Mouse (Mus musculus): ENCODE measurements at regions not wholly inside any gene's neighbourhood (a gene's known extent, or its start where the extent isn't known, plus 50 kb on each side); places are given as distances from the start of the nearest gene placed in this dataset.
A peak's percentile ranks its signal among the peaks of the same experiment; 100 is the strongest.

GRCm38 (mm10) chr12:59970775-59971174, 751.2 kb upstream of the Fbxo33 start:
- Histone ChIP-seq H3K4me3 (replicated peaks; ENCODE audit: low read length) (no peak overlapping the region), H3K27me3 (replicated peaks; ENCODE audit: control insufficient read depth, insufficient read depth, low read length) (no peaks in the 10 kb centered on the region), H3K9ac (replicated peaks; ENCODE audit: low read depth, low read length) (no peak overlapping the region), H3K27ac (ENCODE audit: low read length) (no peak overlapping the region), H3K4me2 (ENCODE audit: low read length) (no peak overlapping the region), H3K4me1 (replicated peaks; ENCODE audit: control insufficient read depth, insufficient read depth, low read length) (no peaks in the 10 kb centered on the region), H3K36me3 (ENCODE audit: control insufficient read depth, insufficient read depth) (no peaks in the 10 kb centered on the region), H3K9me3 (ENCODE audit: control insufficient read depth, low read length) (no peaks in the 10 kb centered on the region)
- no peak for ATAC-seq
- 64% methylated on average over 2 of the region's 2 CpGs for WGBS

- no peak overlapping the region for H3K9ac ChIP-seq (replicated peaks; ENCODE audit: low read depth, low read length)
- 58% methylated on average over 2 of the region's 2 CpGs for WGBS
These were observed 750.4 kb upstream of the Fbxo33 start for GRCm38 (mm10) chr12:59969948-59970347.

GRCm38 (mm10) chr12:59967241-59967640, 747.7 kb upstream of the Fbxo33 start:
- no peak overlapping the region for H3K9ac ChIP-seq (replicated peaks; ENCODE audit: low read depth, low read length)
- no peak overlapping the region for H3K27ac ChIP-seq (ENCODE audit: low read length)
- no peaks in the 10 kb centered on the region for H3K4me1 ChIP-seq (replicated peaks; ENCODE audit: control insufficient read depth, insufficient read depth, low read length)
- H3K4me2 ChIP-seq (ENCODE audit: low read length), result no peak overlapping the region
- WGBS, result 85% methylated on average over 5 of the region's 5 CpGs
- no peak overlapping the region for H3K4me3 ChIP-seq (replicated peaks; ENCODE audit: low read length)
- H3K27me3 ChIP-seq (replicated peaks; ENCODE audit: control insufficient read depth, insufficient read depth, low read length), result no peaks in the 10 kb centered on the region
- H3K36me3 ChIP-seq (ENCODE audit: control insufficient read depth, insufficient read depth), result no peaks in the 10 kb centered on the region
- ATAC-seq, result no peak
- H3K9me3 ChIP-seq (ENCODE audit: control insufficient read depth, low read length), result no peaks in the 10 kb centered on the region

More at GRCm38 (mm10) chr12:59969948-59970347, 750.4 kb upstream of the Fbxo33 start:
- Histone ChIP-seq H3K27me3 (replicated peaks; ENCODE audit: control insufficient read depth, insufficient read depth, low read length) (no peaks in the 10 kb centered on the region), H3K4me3 (replicated peaks; ENCODE audit: low read length) (no peak overlapping the region), H3K4me2 (ENCODE audit: low read length) (no peak overlapping the region), H3K27ac (ENCODE audit: low read length) (no peak overlapping the region), H3K4me1 (replicated peaks; ENCODE audit: control insufficient read depth, insufficient read depth, low read length) (no peaks in the 10 kb centered on the region), H3K9me3 (ENCODE audit: control insufficient read depth, low read length) (no peaks in the 10 kb centered on the region), H3K36me3 (ENCODE audit: control insufficient read depth, insufficient read depth) (no peaks in the 10 kb centered on the region)
- ATAC-seq, result no peak

GRCm38 (mm10) chr12:59961139-59961538, 741.6 kb upstream of the Fbxo33 start:
- Histone ChIP-seq H3K4me2 (ENCODE audit: low read length) (no peak overlapping the region), H3K36me3 (ENCODE audit: control insufficient read depth, insufficient read depth) (no peaks in the 10 kb centered on the region), H3K4me1 (replicated peaks; ENCODE audit: control insufficient read depth, insufficient read depth, low read length) (no peaks in the 10 kb centered on the region), H3K9ac (replicated peaks; ENCODE audit: low read depth, low read length) (no peak overlapping the region), H3K27ac (ENCODE audit: low read length) (no peak overlapping the region), H3K9me3 (ENCODE audit: control insufficient read depth, low read length) (no peaks in the 10 kb centered on the region), H3K4me3 (replicated peaks; ENCODE audit: low read length) (no peak overlapping the region), H3K27me3 (replicated peaks; ENCODE audit: control insufficient read depth, insufficient read depth, low read length) (no peaks in the 10 kb centered on the region)
- 56% methylated on average over 6 of the region's 6 CpGs for WGBS
- ATAC-seq, result no peak

GRCm38 (mm10) chr12:59932471-59932870, 712.9 kb upstream of the Fbxo33 start:
- Histone ChIP-seq H3K36me3 (ENCODE audit: control insufficient read depth, insufficient read depth) (no peaks in the 10 kb centered on the region), H3K4me3 (replicated peaks; ENCODE audit: low read length) (no peak overlapping the region), H3K9me3 (ENCODE audit: control insufficient read depth, low read length) (no peaks in the 10 kb centered on the region), H3K4me1 (replicated peaks; ENCODE audit: control insufficient read depth, insufficient read depth, low read length) (no peaks in the 10 kb centered on the region; the same call in 1 of the 2 replicates), H3K27ac (ENCODE audit: low read length) (no peak overlapping the region), H3K4me2 (ENCODE audit: low read length) (no peak overlapping the region), H3K9ac (replicated peaks; ENCODE audit: low read depth, low read length) (no peak overlapping the region), H3K27me3 (replicated peaks; ENCODE audit: control insufficient read depth, insufficient read depth, low read length) (no peaks in the 10 kb centered on the region)
- 0 out of 2 replicates have a peak, but pooled peaks have one; percentile 31 for ATAC-seq
- WGBS, result 82% methylated on average over 2 of the region's 2 CpGs

GRCm38 (mm10) chr12:59925071-59925470, 705.5 kb upstream of the Fbxo33 start:
- Histone ChIP-seq H3K4me2 (ENCODE audit: low read length) (no peak overlapping the region), H3K4me1 (replicated peaks; ENCODE audit: control insufficient read depth, insufficient read depth, low read length) (no peaks in the 10 kb centered on the region), H3K27me3 (replicated peaks; ENCODE audit: control insufficient read depth, insufficient read depth, low read length) (no peaks in the 10 kb centered on the region), H3K27ac (ENCODE audit: low read length) (no peak overlapping the region), H3K36me3 (ENCODE audit: control insufficient read depth, insufficient read depth) (no peaks in the 10 kb centered on the region), H3K9me3 (ENCODE audit: control insufficient read depth, low read length) (no peaks in the 10 kb centered on the region), H3K9ac (replicated peaks; ENCODE audit: low read depth, low read length) (no peak overlapping the region), H3K4me3 (replicated peaks; ENCODE audit: low read length) (no peak overlapping the region)
- no peak for ATAC-seq
- 83% methylated on average over 3 of the region's 3 CpGs for WGBS

GRCm38 (mm10) chr12:59898931-59899330, 679.4 kb upstream of the Fbxo33 start:
- no peak for ATAC-seq
- H3K36me3 ChIP-seq (ENCODE audit: control insufficient read depth, insufficient read depth), result no peaks in the 10 kb centered on the region
- no peak overlapping the region for H3K4me2 ChIP-seq (ENCODE audit: low read length)
- no peak overlapping the region for H3K4me3 ChIP-seq (replicated peaks; ENCODE audit: low read length)
- H3K27ac ChIP-seq (ENCODE audit: low read length), result no peak overlapping the region
- H3K9ac ChIP-seq (replicated peaks; ENCODE audit: low read depth, low read length), result no peak overlapping the region
- no peaks in the 10 kb centered on the region for H3K9me3 ChIP-seq (ENCODE audit: control insufficient read depth, low read length)
- H3K4me1 ChIP-seq (replicated peaks; ENCODE audit: control insufficient read depth, insufficient read depth, low read length), result no peaks in the 10 kb centered on the region
- no peaks in the 10 kb centered on the region for H3K27me3 ChIP-seq (replicated peaks; ENCODE audit: control insufficient read depth, insufficient read depth, low read length)

GRCm38 (mm10) chr12:59890973-59891372, 671.4 kb upstream of the Fbxo33 start:
- WGBS, result 72% methylated on average over 6 of the region's 6 CpGs

More at GRCm38 (mm10) chr12:59890973-59891372, 671.4 kb upstream of the Fbxo33 start:
- Histone ChIP-seq H3K4me2 (ENCODE audit: low read length) (no peak overlapping the region), H3K4me3 (replicated peaks; ENCODE audit: low read length) (no peak overlapping the region), H3K36me3 (ENCODE audit: control insufficient read depth, insufficient read depth) (no peaks in the 10 kb centered on the region), H3K27me3 (replicated peaks; ENCODE audit: control insufficient read depth, insufficient read depth, low read length) (no peaks in the 10 kb centered on the region), H3K9me3 (ENCODE audit: control insufficient read depth, low read length) (no peaks in the 10 kb centered on the region), H3K9ac (replicated peaks; ENCODE audit: low read depth, low read length) (no peak overlapping the region), H3K27ac (ENCODE audit: low read length) (no peak overlapping the region), H3K4me1 (replicated peaks; ENCODE audit: control insufficient read depth, insufficient read depth, low read length) (no peaks in the 10 kb centered on the region)
- ATAC-seq, result peak; percentile 54

Measured in forebrain, embryonic 16.5 days (tissue).